Mouse (Mus musculus) adrenal gland, postnatal 25 days (tissue): ENCODE results near the gene Smarce1. TPM values are rescaled to one million over a fixed set of nuclear protein-coding genes. Genes with fewer than 3 reads are reported as not detected.
"Not testable (repeated sequence)": the region's sequence is repeated elsewhere in the genome, so short reads cannot be mapped to it uniquely, and the experiment has no call there.

Experiments used
- DNase-seq: peaks from one replicate; pipeline ENCODE4 v3.0.0; 2021; ENCODE audit warnings: mixed read lengths
- long read RNA-seq: library from polyadenylated mRNA; stranded (forward); transcript quantifications from one replicate; pipeline ENCODE4 v2.0.0, GENCODE M21; 2021
- total RNA-seq: library from RNA; stranded (reverse); gene quantifications from 2 replicates; pipeline ENCODE4 v1.2.3, GENCODE M21; 2021

Gene Smarce1
- total RNA-seq = 63.5 and 101 TPM in 2 replicates
- long read RNA-seq, transcript Smarce1-201 (11 exons, 2,919 nt) = major isoform, 34 of 47 reads
- long read RNA-seq, partial matches to known transcripts = 3 of 47 reads
- long read RNA-seq, other reads (novel, unspliced or antisense) = 10 of 47 reads

DNA sequence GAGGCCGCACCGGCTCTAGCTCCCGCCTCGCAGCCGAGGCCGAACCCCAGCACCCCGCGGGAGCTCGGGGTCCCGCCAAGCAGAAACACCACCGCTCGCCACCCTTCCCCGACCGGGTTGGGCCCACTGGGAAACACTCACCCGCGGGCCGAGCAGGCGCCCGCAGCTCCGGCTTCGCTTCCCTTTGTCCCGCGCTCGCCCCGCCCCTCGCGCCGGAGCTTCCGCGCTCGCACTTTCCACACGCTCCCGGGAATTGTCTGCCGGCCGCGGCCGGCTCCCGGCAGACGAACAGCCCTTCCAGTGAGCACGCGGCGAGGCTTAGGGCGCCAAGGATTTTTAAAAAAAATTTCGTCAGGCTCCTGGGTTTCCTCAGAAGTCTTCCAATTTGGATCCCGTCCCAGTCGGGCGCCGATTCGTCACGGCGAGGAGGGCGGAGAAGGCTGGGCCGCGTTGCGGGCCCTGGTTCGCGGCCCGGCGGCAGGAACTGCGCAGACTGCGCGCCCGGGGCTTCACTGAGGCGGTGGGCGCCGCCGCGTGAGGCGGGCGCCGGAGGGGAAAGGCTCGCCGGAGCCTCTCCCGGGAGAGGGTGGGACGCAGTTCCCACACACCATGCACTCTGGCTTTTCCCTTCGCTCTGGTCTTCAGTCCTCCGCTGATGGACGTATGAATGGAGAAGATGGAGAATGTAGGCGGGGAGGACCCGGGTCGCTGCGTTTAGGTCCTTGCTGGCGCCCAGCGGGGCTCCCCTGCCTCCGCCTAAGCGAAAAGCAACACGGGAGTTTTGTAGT, at the start of gene Smarce1:
Gene Smarce1 (minus strand): TSS at position 757 of the 788 bp plus-strand sequence.
- peak; percentile 81 for DNase-seq

DNA sequence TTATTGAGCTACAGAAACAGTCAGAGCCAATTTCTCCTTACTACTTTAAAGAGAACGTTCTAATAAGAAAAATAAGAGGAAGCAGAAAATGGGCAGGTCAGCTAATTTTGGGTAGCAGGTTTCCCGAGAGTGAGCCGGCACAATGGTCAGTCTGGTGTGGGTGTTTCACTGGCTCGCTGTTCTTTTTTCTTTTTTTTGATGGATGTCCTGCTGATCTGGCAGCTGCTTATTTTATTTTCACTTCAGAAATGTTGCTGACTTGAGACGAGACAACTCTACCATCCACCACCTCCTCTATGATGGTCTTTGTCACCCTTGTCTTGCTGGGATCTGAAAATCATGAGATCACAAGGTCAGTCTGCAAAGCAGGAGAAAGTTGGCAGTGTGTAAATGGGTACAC, 49.2 kb upstream of the Smarce1 start:
- no peak for DNase-seq

DNA sequence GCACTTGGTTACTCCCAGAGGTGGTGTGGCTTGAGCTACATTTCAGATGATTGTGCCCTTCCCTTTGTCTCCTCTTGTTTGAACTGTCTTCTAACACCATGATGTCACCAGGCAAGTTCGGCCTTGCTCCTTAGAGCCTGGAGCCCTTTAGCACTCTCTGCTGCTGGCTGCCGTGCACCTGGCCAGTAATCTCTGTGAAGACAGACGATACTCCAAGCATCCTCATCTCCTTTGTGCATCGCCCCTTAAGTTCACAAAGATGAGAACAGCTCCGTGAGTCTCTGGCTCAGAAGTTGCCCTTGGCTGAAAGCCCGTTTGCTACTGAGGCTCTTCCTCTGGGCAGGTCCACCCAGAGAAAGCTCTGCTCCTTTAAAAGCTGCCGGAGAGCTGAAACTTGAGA, 46.0 kb upstream of the Smarce1 start:
- no peak for DNase-seq

DNA sequence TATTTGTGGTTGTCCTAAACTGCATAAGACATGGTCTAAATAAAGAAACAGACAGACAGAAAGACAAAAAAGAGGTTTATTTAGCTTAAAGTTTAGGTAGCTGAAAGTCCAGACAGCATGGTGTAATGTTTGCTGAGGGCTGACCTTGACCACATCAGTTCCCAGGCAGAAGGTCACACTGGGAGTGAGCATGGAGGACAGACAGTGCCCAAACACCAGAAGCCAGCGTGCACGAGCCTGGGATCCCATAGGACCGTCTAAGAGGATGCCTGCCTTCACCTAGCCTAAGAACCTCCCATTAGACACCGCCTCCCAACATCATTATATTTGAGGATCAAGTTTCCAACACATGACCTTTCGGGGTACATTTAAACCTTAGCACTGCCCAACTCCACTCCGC, 44.8 kb upstream of the Smarce1 start:
- no peak for DNase-seq

DNA sequence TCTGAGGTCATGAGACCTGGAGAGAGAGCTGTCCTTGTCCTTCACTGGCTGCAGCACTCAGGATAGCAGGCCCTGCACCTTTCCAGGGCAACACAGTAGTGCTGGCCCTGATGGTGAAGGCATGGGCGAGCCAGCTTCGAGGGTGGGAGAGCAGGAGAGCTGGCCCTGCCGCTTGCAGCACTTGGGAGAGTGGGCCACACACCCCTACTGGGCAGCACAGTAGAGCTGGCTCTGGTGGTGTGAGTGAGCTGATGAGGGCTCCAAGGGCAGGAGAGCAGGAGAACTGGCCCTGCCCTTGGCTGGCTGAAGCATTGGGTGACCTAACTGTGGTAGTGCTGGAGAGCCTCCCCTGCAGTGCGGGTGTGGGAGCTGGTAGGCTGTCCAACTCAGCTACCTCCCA, 41.9 kb upstream of the Smarce1 start:
- DNase-seq = no peak

DNA sequence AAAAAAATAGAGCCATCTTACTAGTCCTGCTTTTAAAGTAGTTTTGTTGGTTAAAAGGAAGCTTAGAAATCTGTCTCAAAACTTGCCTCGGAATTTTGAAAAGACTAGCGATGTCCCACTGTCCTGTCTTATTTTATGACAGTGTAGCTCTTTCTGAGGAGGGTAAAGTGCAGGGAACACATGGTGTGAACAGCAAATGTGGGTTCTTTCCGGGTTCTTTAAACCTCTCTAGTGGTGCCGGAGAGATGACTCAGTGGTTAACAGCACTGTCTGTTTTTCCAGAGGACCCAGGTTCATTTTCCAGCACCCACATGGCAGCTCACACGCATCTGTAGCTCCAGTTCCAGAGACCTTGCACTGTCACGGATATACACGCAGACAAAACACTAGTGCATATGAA, 38.4 kb upstream of the Smarce1 start:
- no peak for DNase-seq

DNA sequence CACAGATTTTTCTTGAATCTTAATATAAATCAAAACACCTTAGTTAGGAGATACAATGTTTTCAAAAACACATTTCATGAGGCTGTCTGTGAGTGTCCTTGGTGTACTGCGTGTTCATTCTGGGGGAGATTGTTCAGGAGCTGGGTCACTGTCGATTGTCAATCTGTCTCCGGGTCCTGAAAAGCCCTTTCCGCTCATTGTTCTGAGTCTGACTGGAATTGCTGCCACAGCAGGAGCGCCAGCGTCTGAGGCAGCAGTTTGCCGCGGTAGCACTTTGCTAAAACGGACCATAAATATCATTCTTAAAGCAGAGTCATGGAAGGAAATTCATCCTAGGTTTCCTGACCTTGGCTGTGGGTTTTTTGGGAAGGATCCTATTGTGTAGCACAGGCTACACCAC, 35.0 kb upstream of the Smarce1 start:
- DNase-seq = no peak

DNA sequence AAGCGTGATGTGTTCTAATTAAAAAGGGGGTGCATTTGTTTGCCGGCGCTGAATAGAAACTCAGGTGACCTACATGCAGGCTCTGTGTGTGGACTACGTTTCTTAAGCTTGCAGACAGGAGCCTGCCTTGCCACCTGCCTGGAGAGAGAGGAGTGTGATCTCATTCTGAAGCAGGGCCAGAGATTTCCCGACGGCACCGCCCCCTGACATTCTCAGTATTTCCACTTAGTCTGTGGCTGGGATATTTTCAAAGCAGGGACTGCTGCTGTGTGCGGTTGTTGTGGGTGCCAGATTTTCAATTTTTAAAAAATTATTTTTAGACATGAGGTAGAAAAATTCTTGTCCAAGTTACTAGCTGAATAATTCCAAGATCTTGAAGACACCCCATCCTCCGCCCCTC, 34.4 kb upstream of the Smarce1 start:
- DNase-seq = no peak

DNA sequence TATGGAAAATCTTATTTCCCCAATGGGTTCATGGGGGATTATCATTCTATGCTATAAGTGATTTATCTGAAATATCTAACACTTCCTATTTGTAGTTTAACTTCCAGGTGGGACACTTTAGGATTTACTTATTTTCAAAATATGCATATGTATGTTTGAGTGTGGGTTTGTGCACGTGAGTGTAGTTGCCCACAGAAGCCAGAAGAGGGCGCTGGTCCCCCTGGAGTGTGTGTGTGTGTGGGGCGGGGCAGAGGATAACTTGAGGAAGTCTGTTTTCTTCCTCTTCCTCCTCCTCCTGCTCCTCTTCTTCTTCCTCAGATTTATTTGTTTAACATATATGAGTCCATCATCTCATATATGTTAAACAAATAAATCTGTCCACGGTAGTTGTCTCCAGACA, 25.4 kb upstream of the Smarce1 start:
- no peak for DNase-seq

DNA sequence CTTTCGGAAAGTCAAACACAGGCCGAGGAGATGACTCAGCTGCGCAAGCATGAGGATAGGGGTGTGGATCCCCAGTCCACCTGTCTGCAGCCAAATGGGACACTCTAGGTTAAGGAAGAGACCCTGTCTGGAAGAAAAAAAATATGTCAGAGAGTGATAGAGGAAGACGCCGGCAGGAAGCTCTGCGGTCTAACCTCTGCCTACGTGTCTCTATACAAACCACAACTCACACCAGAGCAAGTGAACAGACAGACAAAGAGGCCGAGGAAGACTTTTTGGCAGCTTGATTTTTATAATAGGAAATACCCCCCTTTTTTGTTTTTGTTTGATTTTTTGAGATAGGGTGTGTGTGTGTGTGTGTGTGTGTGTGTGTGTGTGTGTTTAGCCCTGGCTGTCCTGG, 24.5 kb upstream of the Smarce1 start:
- DNase-seq = no peak

DNA sequence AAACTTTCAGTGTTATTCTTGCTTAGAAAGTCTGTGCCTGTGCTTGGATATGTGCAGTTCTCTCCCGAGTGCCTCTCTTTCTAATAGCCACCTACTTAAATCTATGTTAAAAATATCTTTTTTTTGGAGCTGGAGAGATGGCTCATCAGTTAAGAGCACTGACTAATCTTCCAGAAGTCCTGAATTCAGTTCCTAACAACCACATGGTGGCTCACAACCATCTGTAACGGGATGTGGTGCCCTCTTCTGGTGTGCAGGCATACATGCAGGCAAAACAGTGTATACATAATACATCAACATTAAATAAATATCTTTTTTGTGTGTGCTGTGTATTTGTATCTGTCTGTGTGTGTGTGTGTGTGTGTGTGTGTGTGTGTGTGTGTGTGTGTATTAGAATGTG, 23.1 kb upstream of the Smarce1 start:
- no peak for DNase-seq

DNA sequence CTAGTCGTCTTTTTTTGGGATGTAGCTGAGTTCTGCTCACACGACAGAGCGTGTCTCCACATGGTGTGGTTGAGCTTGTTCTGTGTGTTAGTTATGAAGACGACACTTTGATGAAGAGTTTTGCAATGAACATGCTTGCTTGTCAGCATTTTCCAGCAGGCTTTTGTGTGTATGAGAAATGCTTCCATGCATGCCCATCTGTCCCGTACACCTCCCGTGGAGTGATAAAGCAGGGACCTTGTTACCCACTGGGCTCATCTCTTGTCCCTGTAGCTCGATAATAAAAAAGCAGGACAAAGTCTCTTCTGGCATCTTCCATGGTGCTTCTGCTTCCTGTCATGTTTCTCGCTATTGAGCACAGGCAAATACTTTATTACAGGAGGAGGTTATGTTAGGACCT, 21.9 kb upstream of the Smarce1 start:
- no peak for DNase-seq

DNA sequence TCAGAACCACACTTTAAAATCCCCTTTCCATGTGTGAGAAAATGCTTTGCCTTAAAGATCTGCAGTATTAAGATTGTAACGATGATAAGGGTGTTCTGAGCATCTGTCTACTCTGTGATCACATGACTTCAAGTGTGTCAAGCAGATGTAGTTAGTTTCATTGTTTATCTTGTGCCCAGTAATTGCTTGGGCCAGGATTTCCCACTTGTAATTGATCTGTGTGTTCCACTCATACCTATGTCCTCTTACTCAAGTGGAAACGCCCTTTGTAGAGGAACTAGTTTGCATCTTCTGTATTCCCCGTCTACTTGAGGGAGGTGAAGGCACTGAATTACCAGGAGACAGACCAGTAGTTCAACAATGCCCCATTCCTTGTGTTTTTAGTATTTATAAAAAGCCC, 19.8 kb upstream of the Smarce1 start:
- DNase-seq = no peak

DNA sequence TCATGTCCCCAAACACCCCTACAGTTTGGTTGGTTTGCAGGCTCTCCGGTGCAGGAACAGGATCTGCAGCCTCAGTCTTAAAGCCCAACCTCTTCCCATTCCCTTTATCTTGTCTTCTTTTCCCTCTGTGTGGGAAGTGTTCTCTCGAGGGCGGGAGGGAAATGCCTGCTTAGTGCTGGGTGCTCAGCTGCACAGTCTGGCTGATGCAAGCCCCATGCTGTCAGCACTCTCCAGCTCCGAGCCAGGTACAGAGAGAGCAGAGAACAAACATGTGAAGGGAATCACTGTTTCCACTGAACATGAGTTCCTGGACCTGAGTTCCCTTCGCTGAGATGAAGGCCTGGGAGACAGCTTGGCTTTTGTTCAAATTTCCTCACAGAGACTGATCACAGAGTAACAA, 19.4 kb upstream of the Smarce1 start:
- no peak for DNase-seq

DNA sequence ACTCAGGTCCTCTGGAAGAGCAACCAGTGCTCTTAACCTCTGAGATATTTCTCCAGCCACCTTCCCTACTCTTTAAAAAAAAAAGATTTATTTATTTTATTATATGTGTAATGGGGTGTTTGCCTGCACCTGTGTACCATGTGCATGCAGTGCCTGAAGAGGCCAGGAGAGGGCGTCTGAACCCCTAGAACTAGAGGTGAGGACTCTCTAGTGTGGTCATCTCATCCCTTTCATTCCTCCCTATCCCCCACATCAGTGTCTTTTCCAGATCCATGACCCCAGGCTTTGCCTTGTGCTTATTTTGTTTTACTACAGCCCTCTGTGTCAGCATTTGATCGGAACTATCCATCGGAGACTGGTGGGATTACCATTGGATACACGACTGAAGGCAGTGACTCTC, 18.3 kb upstream of the Smarce1 start:
- peak; percentile 17 for DNase-seq

DNA sequence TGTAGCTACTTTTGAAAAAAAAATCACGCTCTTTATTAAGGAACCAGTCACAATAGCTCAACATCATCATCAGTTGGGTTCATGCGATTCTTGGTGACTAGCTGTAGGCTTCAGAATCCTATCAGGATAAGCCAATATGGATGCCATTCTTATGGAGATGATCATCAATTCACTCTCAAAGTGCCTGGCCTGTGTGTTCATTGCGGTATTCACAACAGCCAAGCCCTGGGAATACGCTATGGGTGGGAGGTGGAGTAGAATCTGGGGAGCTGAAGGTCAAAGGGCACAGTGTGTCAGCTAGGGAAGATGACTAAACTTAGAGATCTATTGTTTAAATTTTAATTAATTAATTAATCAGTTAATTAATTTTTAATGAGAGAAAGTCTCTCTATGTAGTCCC, 17.1 kb upstream of the Smarce1 start:
- no peak for DNase-seq

DNA sequence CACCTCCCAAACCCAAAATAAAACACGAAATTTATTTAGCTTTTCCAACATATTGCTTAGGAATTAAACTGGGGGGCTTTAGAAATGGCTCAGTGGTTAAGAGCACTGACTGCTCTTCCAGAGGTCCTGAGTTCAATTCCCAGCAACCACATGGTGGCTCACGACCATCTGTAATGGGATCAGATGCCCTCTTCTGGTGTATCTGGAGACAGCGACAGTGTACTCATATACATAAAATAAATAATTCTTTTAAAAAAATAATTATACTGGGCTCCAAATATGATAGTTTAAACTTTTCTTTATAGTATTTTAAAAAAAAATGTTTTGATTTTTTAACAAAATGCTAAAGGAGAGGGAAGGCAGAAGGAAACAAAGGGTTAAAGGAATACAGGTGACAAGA, 13.7 kb upstream of the Smarce1 start:
- not testable (repeated sequence) for DNase-seq

DNA sequence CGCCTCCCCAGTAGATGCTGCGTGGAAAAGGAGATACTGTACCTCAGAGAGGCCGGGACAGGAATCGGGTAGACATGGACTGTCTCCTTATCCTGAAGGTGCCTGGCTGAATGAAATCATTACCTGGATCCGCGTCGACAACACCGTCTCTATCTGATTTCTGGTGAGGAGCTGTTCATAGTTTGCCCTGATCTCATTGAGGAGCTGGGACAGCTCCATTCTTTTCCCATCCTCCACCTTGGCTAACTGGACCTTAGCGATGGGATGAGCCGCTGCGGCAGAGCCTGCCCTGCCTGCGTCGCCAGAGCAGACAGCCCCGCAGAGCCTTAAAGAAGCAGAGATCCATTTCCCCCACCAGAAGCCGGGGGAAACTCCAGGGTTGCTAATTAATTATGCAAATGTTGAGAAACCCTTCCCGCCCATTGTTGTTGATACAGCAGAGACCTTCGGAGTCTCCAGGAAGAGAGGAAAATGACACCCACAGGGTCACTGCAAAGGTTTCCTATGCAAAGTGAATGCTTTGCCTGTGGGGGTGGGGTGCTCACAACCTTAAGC, 13.1 kb upstream of the Smarce1 start, which contains the start of gene Krt222:
Gene Krt222 (minus strand): TSS at position 266 of the 555 bp plus-strand sequence.
- no peak for DNase-seq

DNA sequence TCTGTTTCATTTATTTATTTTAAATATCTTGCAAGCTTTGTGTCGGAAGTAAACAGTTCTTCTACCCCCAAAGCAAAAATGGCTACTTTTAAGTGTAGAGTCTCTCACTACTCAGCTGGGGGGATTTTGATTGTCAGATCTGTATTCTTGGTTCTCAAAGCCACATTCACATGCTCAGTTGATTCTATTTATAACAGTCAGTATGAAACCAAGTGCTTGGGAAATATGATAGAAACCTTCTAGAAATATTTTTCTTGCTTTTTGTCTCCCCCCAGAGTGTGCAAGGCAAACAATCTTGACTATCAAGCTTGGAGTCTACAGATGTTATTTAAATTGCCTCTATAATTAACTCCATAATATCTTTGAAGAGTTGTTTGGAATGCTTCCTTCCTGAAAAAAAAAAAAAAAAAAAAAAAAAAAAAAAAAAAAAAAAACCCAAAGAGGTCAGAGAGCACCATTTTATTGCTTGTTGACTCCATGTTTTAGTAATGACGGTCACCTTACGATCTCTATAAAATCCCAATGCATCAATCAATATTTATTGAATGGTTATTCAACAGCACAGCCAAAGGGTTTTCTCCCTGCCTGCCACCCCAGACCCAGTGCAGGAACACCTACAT, 12.5 kb upstream of the Smarce1 start:
- no peak for DNase-seq

DNA sequence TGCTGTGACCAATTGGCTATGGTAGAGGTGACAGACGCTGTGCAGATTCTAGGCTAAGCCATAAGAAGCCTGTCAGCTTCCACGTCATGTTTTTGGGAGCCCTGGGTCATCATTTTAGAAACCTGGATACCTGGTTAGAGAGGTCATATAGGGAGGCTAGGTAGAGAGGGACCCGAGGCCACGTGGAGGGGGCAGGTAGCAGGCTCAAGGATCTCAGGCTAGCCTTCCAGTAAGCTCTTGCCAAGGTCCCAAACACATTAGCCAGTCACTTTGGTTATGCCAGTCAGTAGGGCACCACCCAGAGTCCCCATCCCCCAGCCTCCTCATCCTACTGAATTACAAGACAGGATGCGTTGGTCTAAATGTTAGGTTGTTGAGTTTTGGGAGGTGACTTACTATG, 11.2 kb upstream of the Smarce1 start:
- DNase-seq = no peak

DNA sequence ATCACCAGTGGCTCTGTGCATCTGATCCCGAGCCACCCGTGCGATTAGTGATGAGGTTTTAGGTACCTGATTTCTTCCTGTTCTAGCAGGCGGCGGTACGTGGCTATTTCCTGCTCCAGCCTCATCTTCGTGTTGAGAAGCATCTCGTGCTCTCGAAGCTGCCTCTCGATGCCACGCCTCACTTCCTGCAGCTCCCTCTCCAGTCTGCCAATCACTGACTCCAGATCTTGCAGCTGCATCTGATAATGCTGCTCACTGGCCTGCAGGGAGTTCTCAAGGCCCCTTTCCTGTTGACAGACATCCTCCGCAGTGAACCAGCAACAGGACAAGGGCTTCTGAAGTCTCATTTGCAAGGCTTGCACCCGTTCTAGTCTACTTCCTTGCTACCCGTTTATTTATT, 7.7 kb upstream of the Smarce1 start:
- DNase-seq = no peak

DNA sequence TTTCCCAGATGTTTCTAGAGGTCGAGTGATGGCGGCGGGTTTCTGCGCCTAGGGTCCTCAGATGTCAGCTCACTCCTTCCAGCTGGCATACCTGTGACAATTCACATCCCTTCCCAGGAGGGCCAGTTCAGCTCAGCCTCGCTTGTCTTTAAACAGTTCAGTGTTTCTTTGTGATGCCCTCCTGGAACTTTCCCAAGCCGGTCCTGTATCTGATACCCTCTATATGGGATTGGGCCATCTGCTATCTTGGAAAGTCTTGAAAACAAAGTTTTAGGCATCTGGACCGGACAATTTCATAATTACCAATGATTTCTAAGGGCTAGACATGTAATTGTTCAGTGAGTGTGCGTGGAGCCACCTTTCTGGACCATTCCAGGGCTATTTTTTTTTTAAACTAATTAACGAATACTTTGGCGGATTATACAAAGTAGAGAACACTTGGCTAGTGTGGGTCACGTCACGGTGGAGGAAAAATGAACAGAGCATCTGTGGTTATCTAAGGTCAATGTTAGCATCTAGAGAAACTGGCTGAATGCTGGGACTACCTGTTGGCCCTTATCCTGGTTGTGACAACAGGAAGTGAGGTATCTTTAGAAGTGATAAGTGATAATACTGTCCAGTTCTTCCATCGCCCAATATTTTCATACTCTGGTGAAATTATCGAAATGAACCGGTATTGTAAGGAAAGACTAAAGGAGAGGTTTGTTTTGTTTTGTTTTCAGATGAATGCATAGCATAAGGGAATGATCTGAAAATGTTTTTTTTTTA, 416 bp upstream of the Smarce1 start:
- DNase-seq = no peak
